Mouse (Mus musculus) brown adipose tissue, adult 24 weeks (tissue): ENCODE results near the gene Tchp. TPM values are rescaled to one million over a fixed set of nuclear protein-coding genes. Genes with fewer than 3 reads are reported as not detected.

Experiments used
- H3K27ac ChIP-seq: fragments of 200-500 bp; replicated peaks from 2 replicates; pipeline ENCODE4 v1.5.1; 2012; ENCODE audit warnings: low read depth, mild to moderate bottlenecking, low read length
- H3K4me1 ChIP-seq: fragments of 200-500 bp; 2 replicates; pipeline ENCODE4 v1.6.1; 2012; ENCODE audit warnings: low read length, mixed read lengths; ENCODE audit not compliant: control insufficient read depth, insufficient read depth, insufficient read length
- H3K4me3 ChIP-seq: fragments of 200-500 bp; 2 replicates; pipeline ENCODE4 v1.5.1; 2012; ENCODE audit warnings: low read depth, mild to moderate bottlenecking, low read length, moderate library complexity; ENCODE audit not compliant: insufficient read depth
- polyA plus RNA-seq: library from polyadenylated mRNA; stranded (reverse); fragments of >200 nt; gene quantifications from 2 replicates; pipeline ENCODE4 v1.2.4, GENCODE M21; 2012; ENCODE audit not compliant: missing spikeins, insufficient read depth, insufficient read length

Tchp gene
- polyA plus RNA-seq, 1 experiment = 1.5 TPM

GRCm38 (mm10) chr5:114742572-114742971 lies 35.0 kb downstream of the Tchp start:
- peaks cover 16% of the 10 kb centered on the region for H3K4me1 ChIP-seq
- no peak overlapping the region for H3K4me3 ChIP-seq
- H3K27ac ChIP-seq = no peak overlapping the region

- H3K27ac ChIP-seq = no peak overlapping the region
- H3K4me1 ChIP-seq = peaks cover 13% of the 10 kb centered on the region
Measured at GRCm38 (mm10) chr5:114742998-114743696, 35.6 kb downstream of the Tchp start.

GRCm38 (mm10) chr5:114743697-114744090 lies 36.1 kb downstream of the Tchp start:
- Histone ChIP-seq H3K4me3 (no peak overlapping the region), H3K27ac (no peak overlapping the region), H3K4me1 (peaks cover 9% of the 10 kb centered on the region)

More at GRCm38 (mm10) chr5:114742998-114743696, 35.6 kb downstream of the Tchp start:
- H3K4me3 ChIP-seq = no peak overlapping the region

- H3K4me1 ChIP-seq = no peaks in the 10 kb centered on the region
- no peak overlapping the region for H3K27ac ChIP-seq
- no peak overlapping the region for H3K4me3 ChIP-seq
Measured at GRCm38 (mm10) chr5:114745581-114745980, 38.0 kb downstream of the Tchp start.

- Histone ChIP-seq H3K4me1 (no peaks in the 10 kb centered on the region), H3K4me3 (no peak overlapping the region), H3K27ac (no peak overlapping the region)
Measured at GRCm38 (mm10) chr5:114746886-114747285, 39.3 kb downstream of the Tchp start.

- Histone ChIP-seq H3K27ac (no peak overlapping the region), H3K4me3 (no peak overlapping the region), H3K4me1 (no peaks in the 10 kb centered on the region)
Measured at GRCm38 (mm10) chr5:114747521-114747920, 40.0 kb downstream of the Tchp start.

GRCm38 (mm10) chr5:114750325-114750724 lies 42.8 kb downstream of the Tchp start:
- Histone ChIP-seq H3K4me3 (no peak overlapping the region), H3K27ac (no peak overlapping the region), H3K4me1 (no peaks in the 10 kb centered on the region)

- H3K4me1 ChIP-seq = no peaks in the 10 kb centered on the region
- no peak overlapping the region for H3K4me3 ChIP-seq
- H3K27ac ChIP-seq = no peak overlapping the region
Measured at GRCm38 (mm10) chr5:114752397-114752796, 44.8 kb downstream of the Tchp start.

- Histone ChIP-seq H3K4me3 (no peak overlapping the region), H3K4me1 (no peaks in the 10 kb centered on the region), H3K27ac (no peak overlapping the region)
Measured at GRCm38 (mm10) chr5:114753384-114753783, 45.8 kb downstream of the Tchp start.

GRCm38 (mm10) chr5:114759536-114760090 lies 52.1 kb downstream of the Tchp start:
- Histone ChIP-seq H3K4me1 (peaks cover 3% of the 10 kb centered on the region; the same call in 1 of the 2 replicates), H3K27ac (no peak overlapping the region), H3K4me3 (no peak overlapping the region)

GRCm38 (mm10) chr5:114761980-114762379 lies 54.4 kb downstream of the Tchp start:
- H3K4me1 ChIP-seq = peaks cover 5% of the 10 kb centered on the region; the same call in 1 of the 2 replicates
- H3K4me3 ChIP-seq = no peak overlapping the region
- no peak overlapping the region for H3K27ac ChIP-seq

GRCm38 (mm10) chr5:114764812-114765735 lies 57.5 kb downstream of the Tchp start:
- Histone ChIP-seq H3K4me3 (no peak overlapping the region), H3K27ac (no peak overlapping the region), H3K4me1 (peaks cover 11% of the 10 kb centered on the region)

GRCm38 (mm10) chr5:114766686-114767085 lies 59.1 kb downstream of the Tchp start:
- no peak overlapping the region for H3K4me3 ChIP-seq
- no peak overlapping the region for H3K27ac ChIP-seq
- peaks cover 16% of the 10 kb centered on the region for H3K4me1 ChIP-seq

GRCm38 (mm10) chr5:114767185-114767584 lies 59.6 kb downstream of the Tchp start:
- Histone ChIP-seq H3K27ac (no peak overlapping the region), H3K4me3 (no peak overlapping the region), H3K4me1 (peaks cover 15% of the 10 kb centered on the region)

GRCm38 (mm10) chr5:114769786-114770185 lies 62.2 kb downstream of the Tchp start:
- H3K27ac ChIP-seq = no peak overlapping the region

More at GRCm38 (mm10) chr5:114769786-114770185, 62.2 kb downstream of the Tchp start:
- H3K4me3 ChIP-seq = no peak overlapping the region
- peaks cover 13% of the 10 kb centered on the region for H3K4me1 ChIP-seq
